Mouse (Mus musculus): Measurements from ENCODE around the gene Grhl3. TPM values are rescaled to one million over a fixed set of nuclear protein-coding genes. Genes with fewer than 3 reads are reported as not detected.

Gene Grhl3
- not detected for total RNA-seq (2023)

DNA sequence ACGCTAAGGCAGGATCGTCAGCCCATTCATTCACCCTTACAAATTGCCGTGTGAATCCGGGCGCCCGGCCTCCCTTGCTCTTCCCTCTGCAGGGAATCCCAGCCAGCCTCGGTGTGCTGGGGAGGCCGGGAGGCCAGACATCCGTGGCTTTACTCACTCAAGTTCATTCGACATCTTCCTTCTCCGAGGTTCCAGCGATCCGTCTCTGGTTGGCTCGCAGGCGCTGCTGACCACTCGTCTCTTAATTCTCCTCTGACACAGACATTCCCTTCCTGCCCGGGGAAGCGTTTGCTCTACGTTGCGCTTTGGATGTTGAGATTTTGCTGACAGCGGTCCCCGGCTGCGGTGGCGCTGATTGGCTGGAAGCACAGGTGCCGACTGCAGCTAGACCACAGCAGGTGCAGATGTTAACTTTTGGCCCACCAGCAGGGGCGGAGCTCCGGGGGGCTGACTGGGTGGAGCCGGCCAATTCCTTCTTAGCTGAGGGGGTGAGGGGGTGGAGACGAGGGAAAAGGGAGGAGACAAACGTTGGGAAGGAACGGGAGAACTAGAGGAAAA is at the start of gene Grhl3:
Gene Grhl3, minus strand, starts transcription at position 380 of the 558 bp plus-strand sequence.

DNA sequence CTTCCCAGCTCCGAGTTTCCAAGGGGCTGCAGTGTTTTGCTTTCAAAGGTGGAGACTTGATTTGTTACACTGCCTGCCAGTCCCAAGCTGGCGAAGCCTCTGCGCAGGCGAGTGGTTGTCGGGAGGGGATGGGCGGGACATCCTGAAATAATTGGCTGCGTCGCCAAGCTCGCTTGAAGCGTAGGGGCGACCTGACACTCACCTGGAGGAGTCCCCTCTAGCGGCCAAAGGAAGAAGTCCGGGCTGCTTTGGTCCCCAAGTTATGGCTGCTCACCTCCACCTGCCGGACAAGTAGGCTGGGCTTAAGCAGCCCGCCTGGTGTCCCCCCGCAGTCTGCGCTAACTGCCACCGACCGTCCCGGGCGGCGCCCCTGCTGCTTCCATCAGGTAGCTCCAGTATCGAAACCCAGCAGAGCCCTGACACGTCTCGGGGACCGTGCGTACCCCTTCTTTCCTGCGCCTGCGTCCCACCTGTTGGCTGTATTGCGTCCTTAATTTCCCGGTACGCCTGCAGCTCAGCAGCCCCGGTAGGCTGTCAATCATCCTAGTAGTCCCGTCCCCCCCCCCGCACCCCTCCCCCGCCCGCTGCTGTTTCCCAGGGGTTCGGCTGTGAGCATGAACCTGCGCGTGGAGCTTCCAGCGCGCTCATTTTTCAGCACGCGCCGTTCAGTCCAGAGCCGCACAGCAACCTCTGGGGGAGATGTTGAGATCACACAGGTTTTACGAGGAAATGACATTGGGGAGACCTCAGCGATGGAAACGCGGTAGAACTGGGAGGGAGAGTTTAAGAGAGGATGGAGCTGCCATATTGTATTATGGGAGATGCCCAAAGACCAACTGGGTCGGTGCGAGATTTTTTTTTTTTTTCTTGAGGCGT is 78.7 kb downstream of the Grhl3 start, which contains the start of the genes Stpg1 and Nipal3:
Gene Stpg1, plus strand, starts transcription at position 270 of the 876 bp plus-strand sequence.
Gene Nipal3, minus strand, starts transcription at position 518 of the 876 bp plus-strand sequence.

Other genes starting within 250 kb of the Grhl3 start
- gene Srrm1, start 220.3 kb downstream of the Grhl3 start, total RNA-seq (2023), result 100 to 1,000 TPM; 218 to 236 TPM
- gene Ncmap, start 175.4 kb downstream of the Grhl3 start, total RNA-seq (2023), result not detected
- 1 to 10 TPM; 6.0 to 8.1 TPM for gene Rcan3, start 139.8 kb downstream of the Grhl3 start, total RNA-seq (2023)
- not detected for gene Stpg1, start 78.8 kb downstream of the Grhl3 start, total RNA-seq (2023)
- gene Nipal3, start 78.6 kb downstream of the Grhl3 start, total RNA-seq (2023), result 10 to 100 TPM; 22.5 to 24.2 TPM
- gene Ifnlr1, start 112.7 kb upstream of the Grhl3 start, total RNA-seq (2023), result under 1 TPM in 1 of 2 experiments, not detected in 1; 0.73 TPM
- not detected for gene Il22ra1, start 154.5 kb upstream of the Grhl3 start, total RNA-seq (2023)
- gene Myom3, start 186.1 kb upstream of the Grhl3 start, total RNA-seq (2023), result under 1 TPM in 1 of 2 experiments, not detected in 1; 0.24 TPM